Mouse (Mus musculus): ENCODE data around the gene Hydin. TPM values are rescaled to one million over a fixed set of nuclear protein-coding genes. Genes with fewer than 3 reads are reported as not detected.

Hydin gene
- total and polyA plus RNA-seq, 3 experiments: not detected

- H3K4me1 ChIP-seq (ENCODE audit: control insufficient read depth in 1 of 2, insufficient read depth in 2 of 2, low read length in 2 of 2): no peaks in the 10 kb centered on the region
- DNase-seq (ENCODE audit: low read depth, low spot score): no peak
- H3K9ac ChIP-seq (ENCODE audit: control insufficient read depth, low read depth, low read length, poor library complexity, severe bottlenecking): no peak overlapping the region
- no peaks in the 10 kb centered on the region for H3K9me3 ChIP-seq (replicated peaks; ENCODE audit: insufficient read depth, low read length)
- no peaks in the 10 kb centered on the region for H3K36me3 ChIP-seq (ENCODE audit: control insufficient read depth in 1 of 2, insufficient read depth in 2 of 2, low read length in 2 of 2)
- H3K27me3 ChIP-seq (ENCODE audit: control insufficient read depth in 1 of 2, insufficient read depth in 2 of 2, low read length in 2 of 2): no peaks in the 10 kb centered on the region
- H3K27ac ChIP-seq (ENCODE audit: control insufficient read depth, low read depth, low read length): no peak overlapping the region
- H3K79me2 ChIP-seq (ENCODE audit: control insufficient read depth, insufficient read depth, low read length, poor library complexity): no peaks in the 10 kb centered on the region
- no peak for TF ChIP-seq GATA1 (IDR thresholded peaks at IDR 0.05; ENCODE audit: low read depth, low read length)
- TF ChIP-seq CTCF (IDR thresholded peaks at IDR 0.05 in 2 of 3, conservative IDR thresholded peaks at IDR 0.05 in 1 of 3; ENCODE audit: control insufficient read depth in 1 of 3, insufficient read depth in 1 of 3, low read depth in 2 of 3, low read length in 3 of 3, poor library complexity in 1 of 3, severe bottlenecking in 1 of 3): no peak
- TF ChIP-seq CHD1 (IDR thresholded peaks at IDR 0.05; ENCODE audit: low read depth, low read length): no peak
- no peak for TF ChIP-seq GABPA (IDR thresholded peaks at IDR 0.05; ENCODE audit: low read depth, low read length)
- no peak for TF ChIP-seq NELFE (IDR thresholded peaks at IDR 0.05; ENCODE audit: low read depth, low read length)
- no peak for TF ChIP-seq ZMIZ1 (IDR thresholded peaks at IDR 0.05; ENCODE audit: low read depth, low read length)
- no peak for TF ChIP-seq ZNF384 (IDR thresholded peaks at IDR 0.05; ENCODE audit: low read depth, low read length)
- TF ChIP-seq MAFK (IDR thresholded peaks at IDR 0.05; ENCODE audit: borderline replicate concordance, low read depth, low read length): no peak
- no peak for TF ChIP-seq NRF1 (IDR thresholded peaks at IDR 0.05; ENCODE audit: insufficient read depth, low read depth, low read length, poor library complexity, severe bottlenecking)
- no peak for TF ChIP-seq USF1 (IDR thresholded peaks at IDR 0.05; ENCODE audit: low read depth, low read length)
- TF ChIP-seq MXI1 (IDR thresholded peaks at IDR 0.05; ENCODE audit: low read depth, low read length): no peak
- TF ChIP-seq ELF1 (IDR thresholded peaks at IDR 0.05; ENCODE audit: low read depth, low read length): no peak
- TF ChIP-seq SIN3A (IDR thresholded peaks at IDR 0.05; ENCODE audit: low read length): no peak
- TF ChIP-seq MAX (IDR thresholded peaks at IDR 0.05; ENCODE audit: low read length): no peak
- TF ChIP-seq ZC3H11A (IDR thresholded peaks at IDR 0.05; ENCODE audit: low read depth, low read length): no peak
- TF ChIP-seq RAD21 (IDR thresholded peaks at IDR 0.05; ENCODE audit: low read depth, low read length): no peak
- no peak for TF ChIP-seq E2F4 (IDR thresholded peaks at IDR 0.05; ENCODE audit: borderline replicate concordance, low read depth, low read length)
- no peak overlapping the region for H3K4me3 ChIP-seq (ENCODE audit: control insufficient read depth in 1 of 2, insufficient read depth in 1 of 2, low read depth in 2 of 2, low read length in 2 of 2)
These were observed 224.3 kb downstream of the Hydin start for GRCm38 (mm10) chr8:110491118-110491517.

- H3K9me3 ChIP-seq (replicated peaks; ENCODE audit: insufficient read depth, low read length): no peaks in the 10 kb centered on the region
- no peak overlapping the region for H3K27ac ChIP-seq (ENCODE audit: control insufficient read depth, low read depth, low read length)
- H3K9ac ChIP-seq (ENCODE audit: control insufficient read depth, low read depth, low read length, poor library complexity, severe bottlenecking): no peak overlapping the region
- H3K4me1 ChIP-seq (ENCODE audit: control insufficient read depth in 1 of 2, insufficient read depth in 2 of 2, low read length in 2 of 2): no peaks in the 10 kb centered on the region
- no peaks in the 10 kb centered on the region for H3K36me3 ChIP-seq (ENCODE audit: control insufficient read depth in 1 of 2, insufficient read depth in 2 of 2, low read length in 2 of 2)
- H3K27me3 ChIP-seq (ENCODE audit: control insufficient read depth in 1 of 2, insufficient read depth in 2 of 2, low read length in 2 of 2): no peaks in the 10 kb centered on the region
- no peak for DNase-seq (ENCODE audit: low read depth, low spot score)
- TF ChIP-seq GABPA (IDR thresholded peaks at IDR 0.05; ENCODE audit: low read depth, low read length) (no peak), ZKSCAN1 (IDR thresholded peaks at IDR 0.05; ENCODE audit: low read depth, low read length) (no peak), KAT2A (conservative IDR thresholded peaks at IDR 0.05; ENCODE audit: low read depth, low read length) (no peak), POLR2A (IDR thresholded peaks at IDR 0.05; ENCODE audit: control insufficient read depth in 1 of 2, insufficient read depth in 1 of 2, low read depth in 1 of 2, low read length in 2 of 2, poor library complexity in 1 of 2) (no peak), MAFK (IDR thresholded peaks at IDR 0.05; ENCODE audit: borderline replicate concordance, low read depth, low read length) (no peak), MEF2A (IDR thresholded peaks at IDR 0.05; ENCODE audit: extremely low read depth, insufficient replicate concordance, low read depth, low read length, poor library complexity, severe bottlenecking) (no peak), MXI1 (IDR thresholded peaks at IDR 0.05; ENCODE audit: low read depth, low read length) (no peak), RCOR1 (IDR thresholded peaks at IDR 0.05; ENCODE audit: low read depth, low read length) (no peak), NELFE (IDR thresholded peaks at IDR 0.05; ENCODE audit: low read depth, low read length) (no peak), USF2 (IDR thresholded peaks at IDR 0.05; ENCODE audit: borderline replicate concordance in 1 of 2, insufficient read depth in 1 of 2, low read depth in 1 of 2, low read length in 2 of 2) (no peak), ZC3H11A (IDR thresholded peaks at IDR 0.05; ENCODE audit: low read depth, low read length) (no peak)
- H3K4me3 ChIP-seq (ENCODE audit: control insufficient read depth in 1 of 2, insufficient read depth in 1 of 2, low read depth in 2 of 2, low read length in 2 of 2): no peak overlapping the region
- no peaks in the 10 kb centered on the region for H3K79me2 ChIP-seq (ENCODE audit: control insufficient read depth, insufficient read depth, low read length, poor library complexity)
These were observed 229.5 kb downstream of the Hydin start for GRCm38 (mm10) chr8:110496286-110496685.

Measured in MEL (cell line).